Mouse (Mus musculus) liver, embryonic 15.5 days (tissue): Measurements from ENCODE around the gene Polr3g. TPM values are rescaled to one million over a fixed set of nuclear protein-coding genes. Genes with fewer than 3 reads are reported as not detected.
"Not testable (repeated sequence)": the region's sequence is repeated elsewhere in the genome, so short reads cannot be mapped to it uniquely, and the experiment has no call there.

Experiments
- ATAC-seq: fragments of 200-750 bp; cut with Nextera tagmentation; 2 replicates; pipeline ENCODE4 v1.8.0; 2017; ENCODE audit warnings: moderate number of reproducible peaks, mild to moderate bottlenecking, moderate library complexity; ENCODE audit not compliant: insufficient read depth
- H3K27ac ChIP-seq: fragments of 300-500 bp; sonication (generic); replicated peaks from 2 replicates; pipeline ENCODE4 v1.5.1; 2015; ENCODE audit warnings: mild to moderate bottlenecking, inconsistent platforms
- H3K27me3 ChIP-seq: fragments of 300-500 bp; sonication (generic); 2 replicates; pipeline ENCODE4 v1.6.1; 2015; ENCODE audit warnings: mild to moderate bottlenecking, inconsistent platforms
- H3K36me3 ChIP-seq: fragments of 300-500 bp; sonication (generic); replicated peaks from 2 replicates; pipeline ENCODE4 v1.6.1; 2015; ENCODE audit warnings: moderate library complexity, mild to moderate bottlenecking, inconsistent platforms
- H3K4me1 ChIP-seq: fragments of 300-500 bp; sonication (generic); replicated peaks from 2 replicates; pipeline ENCODE4 v1.6.1; 2015; ENCODE audit warnings: inconsistent platforms
- H3K4me2 ChIP-seq: fragments of 300-500 bp; sonication (generic); 2 replicates; pipeline ENCODE4 v1.6.1; 2015; ENCODE audit warnings: moderate library complexity, mild to moderate bottlenecking, inconsistent platforms
- H3K4me3 ChIP-seq: fragments of 300-500 bp; sonication (generic); replicated peaks from 2 replicates; pipeline ENCODE4 v1.5.1; 2015; ENCODE audit warnings: mild to moderate bottlenecking, inconsistent platforms
- H3K9ac ChIP-seq: fragments of 300-500 bp; sonication (generic); 2 replicates; pipeline ENCODE4 v1.6.1; 2015; ENCODE audit warnings: moderate library complexity, mild to moderate bottlenecking, inconsistent platforms
- H3K9me3 ChIP-seq: fragments of 300-500 bp; sonication (generic); replicated peaks from 2 replicates; pipeline ENCODE4 v1.6.1; 2016; ENCODE audit warnings: inconsistent platforms
- WGBS: fragments of 180-500 bp; shearing (Covaris S2); methylation state at CpG from one replicate; pipeline ENCODE4 v1.1.7; 2015; ENCODE audit warnings: mixed read lengths; ENCODE audit not compliant: insufficient replicate concordance; 5-methylcytosine and 5-hydroxymethylcytosine counted together
- polyA plus RNA-seq: library from polyadenylated mRNA; unstranded; fragments of >200 nt; fragmentation: Nextera tagmentation; extraction: Ambion mirVana; gene quantifications from 2 replicates; pipeline ENCODE4 v1.2.1, GENCODE M21; 2015

The Polr3g gene
- polyA plus RNA-seq, 1 experiment from 2014 or later = 10.0 TPM

GRCm38 (mm10) chr13:81629395-81629794, 81.4 kb downstream of the Polr3g start:
- Histone ChIP-seq H3K9ac (no peak overlapping the region), H3K27me3 (peaks cover 47% of the 10 kb centered on the region), H3K36me3 (no peaks in the 10 kb centered on the region), H3K27ac (no peak overlapping the region), H3K4me3 (no peak overlapping the region), H3K4me2 (no peak overlapping the region), H3K4me1 (peaks cover 9% of the 10 kb centered on the region), H3K9me3 (no peaks in the 10 kb centered on the region)
- WGBS = 50% methylated on average over 3 of the region's 3 CpGs
- ATAC-seq = no peak

GRCm38 (mm10) chr13:81628631-81629190, 82.1 kb downstream of the Polr3g start:
- no peak for ATAC-seq
- Histone ChIP-seq H3K27me3 (peaks cover 40% of the 10 kb centered on the region), H3K4me1 (peaks cover 9% of the 10 kb centered on the region), H3K27ac (no peak overlapping the region), H3K9me3 (no peaks in the 10 kb centered on the region), H3K4me2 (no peak overlapping the region), H3K36me3 (no peaks in the 10 kb centered on the region), H3K9ac (no peak overlapping the region), H3K4me3 (no peak overlapping the region)
- WGBS = 52% methylated on average over 2 of the region's 2 CpGs

GRCm38 (mm10) chr13:81627861-81628260, 83.0 kb downstream of the Polr3g start:
- not testable (repeated sequence) for H3K36me3 ChIP-seq, H3K9ac ChIP-seq, H3K9me3 ChIP-seq, H3K27ac ChIP-seq, H3K4me3 ChIP-seq, ATAC-seq, H3K4me2 ChIP-seq, H3K4me1 ChIP-seq
- H3K27me3 ChIP-seq = peaks cover 32% of the 10 kb centered on the region
- 43% methylated on average over 1 of the region's 1 CpGs for WGBS

Other genes with a start within 250 kb of the Polr3g start
- gene Adgrv1, start 77.9 kb downstream of the Polr3g start, polyA plus RNA-seq = 0.10 and 0.12 TPM in 2 replicates
- 16.0 and 18.6 TPM in 2 replicates for gene Lysmd3, start 53.4 kb downstream of the Polr3g start, polyA plus RNA-seq
- 3.4 and 3.7 TPM in 2 replicates for gene Mblac2, start 328 bp upstream of the Polr3g start, polyA plus RNA-seq
- 68.7 and 88.5 TPM in 2 replicates for gene Cetn3, start 72.1 kb upstream of the Polr3g start, polyA plus RNA-seq